In the genomic region with DNA sequence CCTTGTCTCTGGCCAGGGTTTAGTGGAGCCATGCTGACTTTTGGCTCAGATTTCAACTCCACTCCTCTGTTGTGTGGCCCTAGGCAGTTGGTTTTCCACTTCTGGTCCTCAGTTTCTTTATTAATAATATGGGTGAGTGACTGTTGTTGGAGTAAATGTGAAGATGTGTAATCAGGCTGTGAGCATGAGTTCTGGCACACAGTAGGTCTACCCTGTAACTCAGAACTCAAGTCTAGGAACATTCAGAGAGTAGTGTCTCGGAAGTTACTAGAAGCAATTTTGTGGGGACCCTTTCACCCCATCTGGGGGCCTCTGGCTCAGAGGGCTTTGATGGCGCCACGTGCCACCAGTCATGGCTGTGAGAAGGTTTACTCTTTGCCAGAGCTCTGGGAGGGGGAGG, we compare ENCODE assay signal across 11 mouse cellular contexts. TPM values are rescaled to one million over a fixed set of nuclear protein-coding genes. Genes with fewer than 3 reads are reported as not detected.
DNase-seq lines count a peak whose midpoint lies in the region; ATAC-seq and TF ChIP-seq lines count a peak whose summit lies in the region.
"Had no signal": no experiment of that assay in that cellular context is flagged by ENCODE, and none has a peak within 500 bp of the region (broad histone marks: within the 10 kb centered on the region; RNA-seq: fewer than 3 reads in every experiment).

No protein-coding gene starts in this region.

- no peaks in the 10 kb centered on the region for H3K36me3 ChIP-seq in kidney, embryonic 16.5 days (ENCODE audit: insufficient read depth, low read length)
- H3K36me3 ChIP-seq in hindbrain, embryonic 14.5 days (replicated peaks; ENCODE audit: control insufficient read depth, insufficient read depth) = no peaks in the 10 kb centered on the region
- H3K36me3 ChIP-seq in midbrain, embryonic 15.5 days (replicated peaks) = no peaks in the 10 kb centered on the region

- TF ChIP-seq CTCF in bone marrow macrophage, adult 2 months (IDR thresholded peaks at IDR 0.05; ENCODE audit: low read depth, low read length) = no peak

- no peak for DNase-seq in kidney, adult 18-20 months
- DNase-seq in hindbrain, embryonic 14.5 days (ENCODE audit: low spot score) = no peak
- no peak for DNase-seq in left cerebral cortex, adult 9 months (ENCODE audit: low spot score in 2 of 2)
- DNase-seq in urinary bladder, adult 18-20 months (ENCODE audit: low spot score in 2 of 2) = no peak
- DNase-seq in right cerebral cortex, postnatal 36 days (ENCODE audit: low spot score in 2 of 2) = no peak
- DNase-seq: cerebellum, adult 11 months had no signal

- no peak for TF ChIP-seq POLR2A in bone marrow macrophage, adult 2 months (IDR thresholded peaks at IDR 0.05; ENCODE audit: borderline replicate concordance, low read depth, low read length)

- peaks cover 42% of the 10 kb centered on the region for H3K4me1 ChIP-seq in kidney, embryonic 16.5 days (ENCODE audit: insufficient read depth, low read length)
- peaks cover 28% of the 10 kb centered on the region for H3K4me1 ChIP-seq in bone marrow macrophage, adult 2 months (ENCODE audit: control insufficient read depth, insufficient read depth, low read length)
- H3K4me1 ChIP-seq in hindbrain, embryonic 14.5 days (replicated peaks; ENCODE audit: control insufficient read depth, insufficient read depth, low read length) = peaks cover 19% of the 10 kb centered on the region
- H3K4me1 ChIP-seq in midbrain, embryonic 15.5 days = peaks cover 15% of the 10 kb centered on the region

- ATAC-seq in kidney, embryonic 16.5 days (ENCODE audit: low FRiP score, low TSS enrichment) = no peak
- no peak for ATAC-seq in hindbrain, embryonic 14.5 days (ENCODE audit: low FRiP score)
- no peak for ATAC-seq in midbrain, embryonic 15.5 days (replicated peaks)

- peak overlapping the region; percentile 79 for H3K4me3 ChIP-seq in kidney, embryonic 16.5 days (ENCODE audit: low read length)
- peak overlapping the region; percentile 89 for H3K4me3 ChIP-seq in bone marrow macrophage, adult 2 months (ENCODE audit: insufficient read depth, low read length)
- no peak overlapping the region for H3K4me3 ChIP-seq in hindbrain, embryonic 14.5 days (replicated peaks; ENCODE audit: low read length)
- H3K4me3 ChIP-seq in midbrain, embryonic 15.5 days = no peak overlapping the region

- no peaks in the 10 kb centered on the region for H3K9me3 ChIP-seq in kidney, embryonic 16.5 days (ENCODE audit: low read length)
- H3K9me3 ChIP-seq in hindbrain, embryonic 14.5 days (ENCODE audit: control insufficient read depth, low read length) = no peaks in the 10 kb centered on the region
- no peaks in the 10 kb centered on the region for H3K9me3 ChIP-seq in midbrain, embryonic 15.5 days

- H3K27ac ChIP-seq in kidney, embryonic 16.5 days (ENCODE audit: low read length) = peak overlapping the region; percentile 90
- no peak overlapping the region for H3K27ac ChIP-seq in bone marrow macrophage, adult 2 months (ENCODE audit: insufficient read depth, low read depth, low read length)
- H3K27ac ChIP-seq in hindbrain, embryonic 14.5 days = no peak overlapping the region
- no peak overlapping the region for H3K27ac ChIP-seq in midbrain, embryonic 15.5 days
- H3K27ac ChIP-seq: layer of hippocampus, adult 2 months had no signal

- H3K27me3 ChIP-seq in kidney, embryonic 16.5 days (ENCODE audit: insufficient read depth, low read length) = no peaks in the 10 kb centered on the region
- peaks cover 22% of the 10 kb centered on the region for H3K27me3 ChIP-seq in hindbrain, embryonic 14.5 days (ENCODE audit: control insufficient read depth, insufficient read depth, low read length)
- H3K27me3 ChIP-seq in midbrain, embryonic 15.5 days (replicated peaks) = peaks cover 35% of the 10 kb centered on the region
- H3K27me3 ChIP-seq: Patski had no signal

- 53% methylated on average over 3 of the region's 3 CpGs for WGBS in kidney, embryonic 16.5 days
- 75% methylated on average over 3 of the region's 3 CpGs for WGBS in hindbrain, embryonic 14.5 days
- 73% methylated on average over 3 of the region's 3 CpGs for WGBS in midbrain, embryonic 15.5 days

- peak overlapping the region; percentile 77 for H3K4me2 ChIP-seq in kidney, embryonic 16.5 days (replicated peaks; ENCODE audit: low read depth, low read length)
- H3K4me2 ChIP-seq in hindbrain, embryonic 14.5 days (replicated peaks) = peak overlapping the region; percentile 96; the same call in 1 of the 2 replicates
- peak overlapping the region; percentile 94; the same call in 1 of the 2 replicates for H3K4me2 ChIP-seq in midbrain, embryonic 15.5 days

- peak overlapping the region; percentile 81 for H3K9ac ChIP-seq in kidney, embryonic 16.5 days (replicated peaks; ENCODE audit: low read length)
- H3K9ac ChIP-seq in hindbrain, embryonic 14.5 days = no peak overlapping the region
- H3K9ac ChIP-seq in midbrain, embryonic 15.5 days = no peak overlapping the region

RNA-seq across cellular contexts. Expression of a gene that starts 12.8 kb away (rescaled TPM):
- 43.4 and 44.1 TPM in 2 replicates for polyA plus RNA-seq in kidney, embryonic 16.5 days (2015; fragmentation: Nextera tagmentation; extraction: Ambion mirVana)
- polyA plus RNA-seq in bone marrow macrophage, adult 2 months (2012; ENCODE audit: insufficient read depth, insufficient read length, missing spikeins) = not detected in 2 replicates
- 26.2 and 27.1 TPM in 2 replicates for polyA plus RNA-seq in hindbrain, embryonic 14.5 days (2014; fragmentation: Nextera tagmentation; extraction: Ambion mirVana)
- 27.5 and 27.7 TPM in 2 replicates for polyA plus RNA-seq in midbrain, embryonic 15.5 days (2015; fragmentation: Nextera tagmentation; extraction: Ambion mirVana)

RNA-seq across cellular contexts. Expression of a gene that starts 37.6 kb away (rescaled TPM):
- polyA plus RNA-seq in kidney, embryonic 16.5 days (2015; fragmentation: Nextera tagmentation; extraction: Ambion mirVana) = 12.3 and 13.8 TPM in 2 replicates
- polyA plus RNA-seq in bone marrow macrophage, adult 2 months (2012; ENCODE audit: insufficient read depth, insufficient read length, missing spikeins) = not detected in 2 replicates
- polyA plus RNA-seq in hindbrain, embryonic 14.5 days (2014; fragmentation: Nextera tagmentation; extraction: Ambion mirVana) = 0.87 and 1.0 TPM in 2 replicates
- polyA plus RNA-seq in midbrain, embryonic 15.5 days (2015; fragmentation: Nextera tagmentation; extraction: Ambion mirVana) = 0.59 and 0.73 TPM in 2 replicates

Comparison
In these comparisons a context has a peak if more than half of its experiments do, and no peak if none do; other contexts are left out.
1. H3K4me3 ChIP-seq: peak in kidney, embryonic 16.5 days (single experiment) and bone marrow macrophage, adult 2 months (single experiment); none in hindbrain, embryonic 14.5 days (single experiment) and midbrain, embryonic 15.5 days (single experiment).
2. RNA of a gene that starts 12.8 kb away (polyA plus RNA-seq): 43.4 to 44.1 TPM in kidney, embryonic 16.5 days, 27.5 to 27.7 TPM in midbrain, embryonic 15.5 days and 26.2 to 27.1 TPM in hindbrain, embryonic 14.5 days; not detected in bone marrow macrophage, adult 2 months; every median in the first group is over 10 times any median in the second.
3. Peak in every context shown above with its lines, with median percentiles within 50 percentile points of each other: H3K4me2 ChIP-seq.